Mouse (Mus musculus) central nervous system, embryonic 18 days (tissue): Measurements from ENCODE around the gene Gm21060. TPM values are rescaled to one million over a fixed set of nuclear protein-coding genes. Genes with fewer than 3 reads are reported as not detected.

ENCODE experiments used
- polyA plus RNA-seq: library from polyadenylated mRNA; depleted of rRNA; stranded (reverse); fragments of >200 nt; gene quantifications from 2 replicates; pipeline ENCODE4 v1.2.3, GENCODE M21; 2012; rRNA removed

The Gm21060 gene
- polyA plus RNA-seq: not detected in 2 replicates

GRCm38 (mm10) chr19:61296969-61297368 is at the start of gene Gm21060:
TSS of gene Gm21060 (minus strand) at chr19:61297069.

Other genes with a start within 250 kb of the Gm21060 start
- gene Zfp950, start 156.2 kb downstream of the Gm21060 start, polyA plus RNA-seq: 28.5 and 29.7 TPM in 2 replicates
- gene Gm7102, start 120.8 kb downstream of the Gm21060 start, polyA plus RNA-seq: 0.09 and 0.13 TPM in 2 replicates
- gene Gm6020, start 113.2 kb downstream of the Gm21060 start, polyA plus RNA-seq: not detected in 2 replicates
- 195 and 205 TPM in 2 replicates for gene Csf2ra, start 68.6 kb downstream of the Gm21060 start, polyA plus RNA-seq